Mouse (Mus musculus): ENCODE data around the gene Rcn2.
A peak's percentile ranks its signal among the peaks of the same experiment; 100 is the strongest.

DNA sequence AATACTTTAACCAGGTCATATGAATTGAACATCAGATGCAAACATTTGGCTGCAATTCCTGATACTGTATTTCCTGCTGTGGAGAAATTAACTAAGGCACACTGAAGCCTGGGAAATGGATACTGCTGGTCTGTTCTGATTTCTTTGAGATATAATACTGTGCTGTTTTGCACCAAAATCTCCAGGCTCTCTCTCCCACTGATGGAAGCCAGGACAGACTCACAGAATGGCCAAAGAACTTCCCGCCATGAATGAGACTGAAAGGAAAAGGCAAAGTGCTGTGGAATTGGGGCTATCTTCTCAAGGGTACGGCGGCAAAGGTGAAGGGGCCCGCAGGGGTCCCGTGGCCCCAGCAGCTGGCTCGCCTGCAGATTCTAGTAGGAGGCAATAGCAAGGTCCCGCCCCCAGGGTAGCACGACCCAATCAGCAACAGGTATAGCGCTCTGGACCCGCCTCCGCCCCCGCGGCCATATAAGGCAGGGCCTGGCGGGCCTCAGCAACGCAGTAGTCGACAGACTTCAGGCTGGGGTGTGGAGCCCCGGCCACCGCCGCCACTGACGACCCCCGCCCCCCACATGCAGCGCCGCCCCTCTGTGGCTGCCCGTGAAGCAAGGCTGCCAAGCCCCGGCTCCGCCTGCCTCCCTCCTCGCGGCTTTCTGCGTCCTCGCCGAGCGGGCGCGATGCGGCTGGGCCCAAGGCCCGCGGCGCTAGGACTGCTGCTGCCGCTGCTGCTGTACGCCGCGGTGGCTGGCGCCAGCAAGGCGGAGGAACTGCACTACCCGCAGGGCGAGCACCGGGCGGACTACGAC lies at the start of gene Rcn2:
- peak; percentile 51 for TF ChIP-seq POLR2A (IDR thresholded peaks at IDR 0.05; ENCODE audit: insufficient read depth, low read length)
- TF ChIP-seq CTCF (IDR thresholded peaks at IDR 0.05; ENCODE audit: low read depth, low read length) = no peak
- TF ChIP-seq EP300 (IDR thresholded peaks at IDR 0.05; ENCODE audit: insufficient read depth, low read depth, low read length) = no peak

Data from ES-Bruce4 (cell line).